Mouse (Mus musculus) cortical plate, adult 2 months (tissue): ENCODE results near the gene Ddx6.

ENCODE experiments used
- CTCF ChIP-seq: fragments of 200-500 bp; IDR thresholded peaks from 2 replicates; pipeline ENCODE4 v1.5.1; 2011; ENCODE audit warnings: mild to moderate bottlenecking, control low read depth, low read length; ENCODE audit not compliant: insufficient read depth; ENCODE audit errors: extremely low read depth
- POLR2A ChIP-seq: fragments of 200-500 bp; IDR thresholded peaks from 2 replicates; pipeline ENCODE4 v1.6.1; 2011; ENCODE audit warnings: mild to moderate bottlenecking, low read length, control low read depth; ENCODE audit not compliant: insufficient read depth; ENCODE audit errors: extremely low read depth

GRCm38 (mm10) chr9:44588605-44589004 lies 16.1 kb upstream of the Ddx6 start:
- no peak for TF ChIP-seq CTCF
- TF ChIP-seq POLR2A: no peak
